Mouse (Mus musculus) brain, embryonic 14.5 days (tissue): ENCODE data around the gene Foxe3.

Source experiments
- CTCF ChIP-seq: fragments of 200-500 bp; IDR thresholded peaks from 2 replicates; pipeline ENCODE4 v1.5.1; 2012; ENCODE audit warnings: inconsistent platforms, mild to moderate bottlenecking, moderate library complexity, borderline replicate concordance; ENCODE audit not compliant: insufficient read depth, insufficient read length; ENCODE audit errors: extremely low read depth
- POLR2A ChIP-seq: fragments of 200-500 bp; IDR thresholded peaks from 2 replicates; pipeline ENCODE4 v1.6.1; 2012; ENCODE audit warnings: mild to moderate bottlenecking, inconsistent platforms, borderline replicate concordance; ENCODE audit not compliant: poor library complexity, insufficient read depth, insufficient read length, severe bottlenecking; ENCODE audit errors: extremely low read depth

GRCm38 (mm10) chr4:114905969-114906680 is 19.7 kb downstream of the Foxe3 start:
- no peak for TF ChIP-seq CTCF
- no peak for TF ChIP-seq POLR2A
